Comparison of ENCODE assay signal across 11 mouse cellular contexts in genomic region chr3:96571896-96572698, GRCm38 (mm10). TPM values are rescaled to one million over a fixed set of nuclear protein-coding genes. Genes with fewer than 3 reads are reported as not detected.
DNase-seq lines count a peak whose midpoint lies in the region; ATAC-seq and TF ChIP-seq lines count a peak whose summit lies in the region.
"Had no signal": no experiment of that assay in that cellular context is flagged by ENCODE, and none has a peak within 500 bp of the region (broad histone marks: within the 10 kb centered on the region; RNA-seq: fewer than 3 reads in every experiment).

No protein-coding gene starts in this region.

- no peaks in the 10 kb centered on the region for H3K79me2 ChIP-seq in heart, adult 2 months (replicated peaks; ENCODE audit: control insufficient read depth, insufficient read depth, low read length)

- ATAC-seq in monocyte, adult 5-6 weeks (replicated peaks; ENCODE audit: insufficient number of reproducible peaks, low FRiP score, low TSS enrichment, poor library complexity, severe bottlenecking), result peak; percentile 74
- ATAC-seq in megakaryocyte-erythroid progenitor cell, adult 5-6 weeks (replicated peaks; ENCODE audit: low FRiP score, low TSS enrichment, poor library complexity, severe bottlenecking), result no peak

- H3K4me3 ChIP-seq in heart, adult 2 months, result no peak overlapping the region
- H3K4me3 ChIP-seq: neural tube, embryonic 12.5 days had no signal

- intact Hi-C loops in heart, postnatal 25 days (cut with DNase I), result no loop called here
- intact Hi-C loops in heart, adult 2 months (cut with DNase I), result no loop called here
- intact Hi-C loops in left cerebral cortex, postnatal 36 days (cut with DNase I), result no loop called here

- H3K36me3 ChIP-seq in heart, adult 2 months (ENCODE audit: control insufficient read depth, insufficient read depth, low read length), result no peaks in the 10 kb centered on the region; the same call in 1 of the 2 replicates
- H3K36me3 ChIP-seq: neural tube, embryonic 12.5 days had no signal

- peak; percentile 85 for TF ChIP-seq EP300 in heart, adult 2 months (IDR thresholded peaks at IDR 0.05; ENCODE audit: insufficient read depth, low read depth, low read length)

- peak overlapping the region; percentile 11; the same call in 1 of the 2 replicates for H3K9ac ChIP-seq in heart, adult 2 months (ENCODE audit: low read depth, low read length)
- H3K9ac ChIP-seq: neural tube, embryonic 12.5 days had no signal

- H3K4me1 ChIP-seq in heart, adult 2 months (ENCODE audit: control insufficient read depth, insufficient read depth, low read length), result peaks cover 52% of the 10 kb centered on the region

- WGBS in heart, adult 2 months, result 36% methylated on average over 16 of the region's 16 CpGs

- peak overlapping the region; percentile 100 for H3K27ac ChIP-seq in heart, adult 2 months
- H3K27ac ChIP-seq: neural tube, embryonic 12.5 days had no signal

- peak; percentile 99 for DNase-seq in heart, adult 11 months
- DNase-seq in heart, postnatal 25 days (ENCODE audit: low spot score), result no peak
- peak; percentile 70 to 81 for DNase-seq in heart, adult 2 months
- peak; percentile 67 for DNase-seq in kidney, postnatal 14 days
- no peak for DNase-seq in Muller cell, postnatal 12 days (ENCODE audit: inconsistent ontology term)
- no peak for DNase-seq in left cerebral cortex, postnatal 36 days (ENCODE audit: low spot score in 2 of 2)
- DNase-seq: cerebellum, postnatal 14 days had no signal

- H3K27me3 ChIP-seq in heart, adult 2 months (ENCODE audit: control insufficient read depth, insufficient read depth, low read length), result no peaks in the 10 kb centered on the region
- H3K27me3 ChIP-seq: CH12.LX; neural tube, embryonic 12.5 days had no signal

- TF ChIP-seq CTCF in heart, adult 2 months (IDR thresholded peaks at IDR 0.05), result no peak

- TF ChIP-seq POLR2A in heart, adult 2 months (IDR thresholded peaks at IDR 0.05; ENCODE audit: insufficient read depth, low read depth, low read length), result peak; percentile 66

RNA-seq across cellular contexts. Expression of gene Gm16253, which starts 4.7 kb away (rescaled TPM):
- 1 to 10 TPM; 1.1 to 2.1 TPM for total RNA-seq in heart, postnatal 25 days (2021)
- total RNA-seq in heart, adult 2 months (2021), result 1 to 10 TPM; 1.8 to 2.8 TPM
- not detected in 2 replicates for polyA plus RNA-seq in heart, adult 2 months (2012; rRNA removed)
- not detected in 3 replicates for total RNA-seq in monocyte, adult 5-6 weeks (2017)
- total RNA-seq in megakaryocyte-erythroid progenitor cell, adult 5-6 weeks (2014; fragmentation: Nextera tagmentation), result not detected in 2 replicates
- not detected in 2 replicates for total RNA-seq in megakaryocyte-erythroid progenitor cell, adult 5-6 weeks (2017)
- total RNA-seq in left cerebral cortex, postnatal 36 days (2021), result not detected

RNA-seq across cellular contexts. Expression of gene Txnip, which starts 14.3 kb away (rescaled TPM):
- total RNA-seq in heart, postnatal 25 days (2021), result 100 to 1,000 TPM; 341 to 607 TPM
- total RNA-seq in heart, adult 2 months (2021), result 100 to 1,000 TPM; 276 to 338 TPM
- 515 and 744 TPM in 2 replicates for polyA plus RNA-seq in heart, adult 2 months (2012; rRNA removed)
- 575 to 636 TPM (median 578 TPM) in 3 replicates for total RNA-seq in monocyte, adult 5-6 weeks (2017)
- 257 and 274 TPM in 2 replicates for total RNA-seq in megakaryocyte-erythroid progenitor cell, adult 5-6 weeks (2014; fragmentation: Nextera tagmentation)
- total RNA-seq in megakaryocyte-erythroid progenitor cell, adult 5-6 weeks (2017), result 121 and 224 TPM in 2 replicates
- 10 to 100 TPM; 19.5 to 21.8 TPM for total RNA-seq in left cerebral cortex, postnatal 36 days (2021)

RNA-seq across cellular contexts. Expression of gene Polr3gl, which starts 21.9 kb away (rescaled TPM):
- 10 to 100 TPM; 25.2 to 25.9 TPM for total RNA-seq in heart, postnatal 25 days (2021)
- total RNA-seq in heart, adult 2 months (2021), result 10 to 100 TPM; 24.3 to 35.0 TPM
- polyA plus RNA-seq in heart, adult 2 months (2012; rRNA removed), result 20.1 and 21.9 TPM in 2 replicates
- 75.3 to 86.8 TPM (median 84.0 TPM) in 3 replicates for total RNA-seq in monocyte, adult 5-6 weeks (2017)
- 18.4 and 38.1 TPM in 2 replicates for total RNA-seq in megakaryocyte-erythroid progenitor cell, adult 5-6 weeks (2014; fragmentation: Nextera tagmentation)
- total RNA-seq in megakaryocyte-erythroid progenitor cell, adult 5-6 weeks (2017), result 56.0 and 72.8 TPM in 2 replicates
- total RNA-seq in left cerebral cortex, postnatal 36 days (2021), result 10 to 100 TPM; 22.5 to 29.9 TPM

RNA-seq across cellular contexts. Expression of gene Ankrd34a, which starts 24.3 kb away (rescaled TPM):
- total RNA-seq in heart, postnatal 25 days (2021), result 1 to 10 TPM; 1.9 to 2.4 TPM
- 1 to 10 TPM; 1.3 to 2.4 TPM for total RNA-seq in heart, adult 2 months (2021)
- polyA plus RNA-seq in heart, adult 2 months (2012; rRNA removed), result 2.1 and 3.1 TPM in 2 replicates
- total RNA-seq in monocyte, adult 5-6 weeks (2017), result not detected in 3 replicates
- not detected in 2 replicates for total RNA-seq in megakaryocyte-erythroid progenitor cell, adult 5-6 weeks (2014; fragmentation: Nextera tagmentation)
- total RNA-seq in megakaryocyte-erythroid progenitor cell, adult 5-6 weeks (2017), result not detected in 2 replicates
- total RNA-seq in left cerebral cortex, postnatal 36 days (2021), result 10 to 100 TPM; 68.9 to 75.7 TPM

RNA-seq across cellular contexts. Expression of gene Lix1l, which starts 28.9 kb away (rescaled TPM):
- total RNA-seq in heart, postnatal 25 days (2021), result 10 to 100 TPM; 25.4 to 27.2 TPM
- 10 to 100 TPM; 24.7 to 25.3 TPM for total RNA-seq in heart, adult 2 months (2021)
- polyA plus RNA-seq in heart, adult 2 months (2012; rRNA removed), result 25.2 and 39.9 TPM in 2 replicates
- 0.68 to 0.95 TPM in 2 of 3 replicates, not detected in the other for total RNA-seq in monocyte, adult 5-6 weeks (2017)
- 0.25 and 0.72 TPM in 2 replicates for total RNA-seq in megakaryocyte-erythroid progenitor cell, adult 5-6 weeks (2014; fragmentation: Nextera tagmentation)
- total RNA-seq in megakaryocyte-erythroid progenitor cell, adult 5-6 weeks (2017), result 0.72 and 0.94 TPM in 2 replicates
- total RNA-seq in left cerebral cortex, postnatal 36 days (2021), result 10 to 100 TPM; 17.3 to 18.3 TPM

Comparison
In these comparisons a context has a peak if more than half of its experiments do, and no peak if none do; other contexts are left out.
1. DNase-seq: peak in heart, adult 11 months (single experiment), heart, adult 2 months (2 of 2) and kidney, postnatal 14 days (single experiment); none in heart, postnatal 25 days (single experiment), Muller cell, postnatal 12 days (single experiment) and left cerebral cortex, postnatal 36 days (0 of 2).
2. RNA of gene Txnip, which starts 14.3 kb away (total RNA-seq): 341 to 607 TPM in heart, postnatal 25 days, 575 to 636 TPM in monocyte, adult 5-6 weeks, 276 to 338 TPM in heart, adult 2 months and 121 to 274 TPM in megakaryocyte-erythroid progenitor cell, adult 5-6 weeks; 19.5 to 21.8 TPM in left cerebral cortex, postnatal 36 days; every median in the first group is over 4 times any median in the second.